Mouse (Mus musculus) testis, postnatal 14 days (tissue): ENCODE data around the gene Adamts16.
"Not testable (repeated sequence)": the region's sequence is repeated elsewhere in the genome, so short reads cannot be mapped to it uniquely, and the experiment has no call there.

Experiments
- DNase-seq: peaks from one replicate; pipeline ENCODE4 v3.0.0; 2021; ENCODE audit warnings: low spot score

Gene Adamts16

GRCm38 (mm10) chr13:70841421-70841904, at the start of gene Adamts16:
TSS of gene Adamts16 (minus strand) at chr13:70841811.
- no peak for DNase-seq

GRCm38 (mm10) chr13:70887136-70887535, 45.5 kb upstream of the Adamts16 start:
- no peak for DNase-seq

GRCm38 (mm10) chr13:70885006-70885405, 43.4 kb upstream of the Adamts16 start:
- DNase-seq = no peak

GRCm38 (mm10) chr13:70883891-70884890, 42.6 kb upstream of the Adamts16 start:
- no peak for DNase-seq

- DNase-seq = not testable (repeated sequence)
Observed at GRCm38 (mm10) chr13:70879971-70880370, 38.4 kb upstream of the Adamts16 start.

GRCm38 (mm10) chr13:70877550-70877913, 35.9 kb upstream of the Adamts16 start:
- DNase-seq = no peak

- DNase-seq = no peak
Observed at GRCm38 (mm10) chr13:70876648-70877549, 35.3 kb upstream of the Adamts16 start.

- DNase-seq = no peak
Observed at GRCm38 (mm10) chr13:70875411-70875949, 33.9 kb upstream of the Adamts16 start.

- DNase-seq = no peak
Observed at GRCm38 (mm10) chr13:70874741-70875140, 33.1 kb upstream of the Adamts16 start.

- DNase-seq = not testable (repeated sequence)
Observed at GRCm38 (mm10) chr13:70873851-70874250, 32.2 kb upstream of the Adamts16 start.

- DNase-seq = no peak
Observed at GRCm38 (mm10) chr13:70871049-70871448, 29.4 kb upstream of the Adamts16 start.

GRCm38 (mm10) chr13:70866971-70867625, 25.5 kb upstream of the Adamts16 start:
- DNase-seq = no peak

- DNase-seq = no peak
Observed at GRCm38 (mm10) chr13:70865867-70866266, 24.3 kb upstream of the Adamts16 start.

GRCm38 (mm10) chr13:70862162-70862908, 20.7 kb upstream of the Adamts16 start:
- DNase-seq = no peak

- DNase-seq = no peak
Observed at GRCm38 (mm10) chr13:70853601-70854000, 12.0 kb upstream of the Adamts16 start.

- DNase-seq = no peak
Observed at GRCm38 (mm10) chr13:70846933-70847332, 5.3 kb upstream of the Adamts16 start.

- DNase-seq = no peak
Observed at GRCm38 (mm10) chr13:70845526-70845925, 3.9 kb upstream of the Adamts16 start.

- no peak for DNase-seq
Observed at GRCm38 (mm10) chr13:70842126-70842525, 515 bp upstream of the Adamts16 start.

- peak; percentile 19 for DNase-seq
Observed at GRCm38 (mm10) chr13:70840161-70840560, 1.4 kb downstream of the Adamts16 start.

GRCm38 (mm10) chr13:70837571-70837970, 4.0 kb downstream of the Adamts16 start:
- DNase-seq = no peak

- DNase-seq = no peak
Observed at GRCm38 (mm10) chr13:70836246-70836645, 5.4 kb downstream of the Adamts16 start.
